Mouse (Mus musculus) intestine, embryonic 16.5 days (tissue): ENCODE measurements at regions not wholly inside any gene's neighbourhood (a gene's known extent, or its start where the extent isn't known, plus 50 kb on each side); places are given as distances from the start of the nearest gene placed in this dataset.

Experiments
- ATAC-seq: fragments of 200-750 bp; cut with Nextera tagmentation; 2 replicates; pipeline ENCODE4 v1.8.0; 2017; ENCODE audit warnings: moderate TSS enrichment, moderate library complexity
- H3K27ac ChIP-seq: fragments of 300-500 bp; sonication (generic); 2 replicates; pipeline ENCODE4 v1.5.1; 2014; ENCODE audit warnings: mild to moderate bottlenecking, low read length
- H3K27me3 ChIP-seq: fragments of 300-500 bp; sonication (generic); replicated peaks from 2 replicates; pipeline ENCODE4 v1.6.1; 2014; ENCODE audit warnings: low read length, control low read depth, mixed read lengths; ENCODE audit not compliant: control insufficient read depth, insufficient read depth
- H3K36me3 ChIP-seq: fragments of 300-500 bp; sonication (generic); 2 replicates; pipeline ENCODE4 v1.6.1; 2014; ENCODE audit warnings: low read length, control low read depth; ENCODE audit not compliant: control insufficient read depth, insufficient read depth
- H3K4me1 ChIP-seq: fragments of 300-500 bp; sonication (generic); 2 replicates; pipeline ENCODE4 v1.6.1; 2014; ENCODE audit warnings: low read length, control low read depth, mixed read lengths; ENCODE audit not compliant: control insufficient read depth, insufficient read depth
- H3K4me2 ChIP-seq: fragments of 300-500 bp; sonication (generic); 2 replicates; pipeline ENCODE4 v1.6.1; 2014; ENCODE audit warnings: low read depth, low read length, control low read depth
- H3K4me3 ChIP-seq: fragments of 300-500 bp; sonication (generic); 2 replicates; pipeline ENCODE4 v1.5.1; 2014; ENCODE audit warnings: mild to moderate bottlenecking, low read length
- H3K9ac ChIP-seq: fragments of 300-500 bp; sonication (generic); 2 replicates; pipeline ENCODE4 v1.6.1; 2014; ENCODE audit warnings: low read depth, low read length
- H3K9me3 ChIP-seq: fragments of 300-500 bp; sonication (generic); 2 replicates; pipeline ENCODE4 v1.6.1; 2016; ENCODE audit warnings: low read length, control low read depth; ENCODE audit not compliant: control insufficient read depth
- WGBS: fragments of 180-500 bp; shearing (Covaris S2); extraction: QIAGEN DNeasy Blood & Tissue Kit; methylation state at CpG from one replicate; pipeline ENCODE4 v1.1.7; 2014; 5-methylcytosine and 5-hydroxymethylcytosine counted together

- H3K9ac ChIP-seq, result no peak overlapping the region
- no peaks in the 10 kb centered on the region for H3K4me1 ChIP-seq
- no peaks in the 10 kb centered on the region for H3K27me3 ChIP-seq
- no peaks in the 10 kb centered on the region for H3K9me3 ChIP-seq
- H3K27ac ChIP-seq, result no peak overlapping the region
- no peak overlapping the region for H3K4me3 ChIP-seq
- ATAC-seq, result no peak
- no peak overlapping the region for H3K4me2 ChIP-seq
- 63% methylated on average over 9 of the region's 9 CpGs for WGBS
- no peaks in the 10 kb centered on the region for H3K36me3 ChIP-seq
Measured at GRCm38 (mm10) chr9:104496220-104496619, 50.9 kb upstream of the Cpne4 start.

GRCm38 (mm10) chr9:104490696-104491095, 56.4 kb upstream of the Cpne4 start:
- H3K36me3 ChIP-seq, result no peaks in the 10 kb centered on the region
- ATAC-seq, result no peak
- no peaks in the 10 kb centered on the region for H3K27me3 ChIP-seq
- H3K4me1 ChIP-seq, result no peaks in the 10 kb centered on the region
- no peak overlapping the region for H3K4me3 ChIP-seq
- H3K9ac ChIP-seq, result no peak overlapping the region
- H3K9me3 ChIP-seq, result no peaks in the 10 kb centered on the region
- H3K4me2 ChIP-seq, result no peak overlapping the region
- no peak overlapping the region for H3K27ac ChIP-seq

DNA sequence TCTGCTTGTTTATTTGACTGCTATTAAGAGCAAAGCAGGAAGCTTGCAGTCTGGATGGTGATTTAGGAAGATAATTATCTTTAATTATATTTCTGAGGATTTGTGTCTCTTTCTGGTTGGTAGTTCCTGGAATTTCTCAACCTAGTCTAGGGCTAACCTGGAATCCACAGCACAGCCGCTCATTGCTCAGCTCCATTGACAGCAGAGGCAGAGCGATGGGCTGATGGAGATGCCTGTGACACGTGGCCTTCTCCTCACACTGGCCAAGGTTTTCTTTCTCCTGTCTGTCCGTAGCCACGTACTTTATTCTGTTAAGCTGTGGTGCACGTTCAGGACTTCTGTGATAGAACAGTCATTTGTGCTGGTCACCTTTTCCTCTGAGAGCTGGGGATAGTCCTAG, 57.7 kb upstream of the Cpne4 start:
- WGBS, result 48% methylated on average over 6 of the region's 6 CpGs
- H3K9me3 ChIP-seq, result no peaks in the 10 kb centered on the region
- no peak for ATAC-seq

DNA sequence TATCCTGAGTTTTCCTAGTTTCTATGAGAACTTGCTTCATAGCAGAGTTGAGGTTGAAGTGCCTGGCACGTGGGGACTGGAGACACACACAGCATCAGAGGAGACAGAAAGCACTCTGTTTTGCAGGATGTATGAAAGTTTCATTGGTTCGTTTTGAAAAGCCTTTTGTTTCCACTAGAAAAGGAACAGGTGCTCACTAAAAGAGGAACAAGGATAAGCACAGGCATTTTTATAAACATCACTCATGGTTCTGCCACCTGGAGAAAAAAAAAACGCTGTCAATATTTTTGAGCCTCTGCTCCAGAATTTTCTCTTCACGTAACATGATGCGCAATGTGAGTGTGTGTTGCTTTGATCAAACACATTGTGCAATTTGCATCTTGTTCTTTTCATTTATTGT, 64.6 kb upstream of the Cpne4 start:
- Histone ChIP-seq H3K4me2 (no peak overlapping the region), H3K9ac (no peak overlapping the region), H3K4me3 (no peak overlapping the region), H3K36me3 (no peaks in the 10 kb centered on the region), H3K27ac (no peak overlapping the region), H3K4me1 (no peaks in the 10 kb centered on the region), H3K27me3 (no peaks in the 10 kb centered on the region; the same call in 1 of the 2 replicates), H3K9me3 (no peaks in the 10 kb centered on the region)
- ATAC-seq, result no peak
- 68% methylated on average over 5 of the region's 5 CpGs for whole genome bisulfite sequencing

More for the DNA sequence above, 57.7 kb upstream of the Cpne4 start:
- Histone ChIP-seq H3K4me3 (no peak overlapping the region), H3K4me1 (no peaks in the 10 kb centered on the region), H3K36me3 (no peaks in the 10 kb centered on the region), H3K9ac (no peak overlapping the region), H3K27ac (no peak overlapping the region), H3K27me3 (no peaks in the 10 kb centered on the region), H3K4me2 (no peak overlapping the region)

- no peak overlapping the region for H3K9ac ChIP-seq
- H3K9me3 ChIP-seq, result no peaks in the 10 kb centered on the region
- no peaks in the 10 kb centered on the region for H3K36me3 ChIP-seq
- H3K4me1 ChIP-seq, result no peaks in the 10 kb centered on the region
- no peak for ATAC-seq
- no peak overlapping the region for H3K27ac ChIP-seq
- H3K27me3 ChIP-seq, result no peaks in the 10 kb centered on the region; the same call in 1 of the 2 replicates
- WGBS, result 71% methylated on average over 1 of the region's 1 CpGs
- H3K4me2 ChIP-seq, result no peak overlapping the region
- H3K4me3 ChIP-seq, result no peak overlapping the region
Measured at GRCm38 (mm10) chr9:104480683-104481082, 66.4 kb upstream of the Cpne4 start.

DNA sequence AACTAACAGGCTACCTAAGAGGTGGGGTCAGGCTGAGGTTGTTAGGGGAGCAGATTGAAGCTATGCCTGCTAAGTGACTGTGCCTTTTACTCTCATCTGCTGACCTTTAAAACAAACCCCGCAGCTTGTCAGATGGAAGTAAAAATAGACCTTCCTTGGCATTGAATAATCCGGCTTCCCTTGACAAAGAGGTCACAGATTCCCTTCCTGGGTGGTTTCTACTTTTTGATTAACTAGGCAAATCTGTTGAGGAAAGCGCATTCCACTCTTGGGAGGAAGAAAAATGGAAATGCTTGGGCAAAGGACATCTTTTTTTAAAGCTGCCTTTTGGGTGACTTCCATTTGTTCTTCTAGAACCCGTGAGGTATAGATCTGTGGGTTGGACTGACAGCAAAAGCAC, 72.3 kb upstream of the Cpne4 start:
- no peak for ATAC-seq
- Histone ChIP-seq H3K4me2 (no peak overlapping the region), H3K9ac (no peak overlapping the region), H3K4me3 (no peak overlapping the region), H3K4me1 (no peaks in the 10 kb centered on the region), H3K27me3 (no peaks in the 10 kb centered on the region; the same call in 1 of the 2 replicates), H3K27ac (no peak overlapping the region), H3K36me3 (no peaks in the 10 kb centered on the region), H3K9me3 (no peaks in the 10 kb centered on the region)
- 78% methylated on average over 4 of the region's 4 CpGs for WGBS

GRCm38 (mm10) chr9:104467238-104467637, 79.8 kb upstream of the Cpne4 start:
- ATAC-seq, result no peak
- 63% methylated on average over 1 of the region's 1 CpGs for WGBS
- H3K4me2 ChIP-seq, result no peak overlapping the region

DNA sequence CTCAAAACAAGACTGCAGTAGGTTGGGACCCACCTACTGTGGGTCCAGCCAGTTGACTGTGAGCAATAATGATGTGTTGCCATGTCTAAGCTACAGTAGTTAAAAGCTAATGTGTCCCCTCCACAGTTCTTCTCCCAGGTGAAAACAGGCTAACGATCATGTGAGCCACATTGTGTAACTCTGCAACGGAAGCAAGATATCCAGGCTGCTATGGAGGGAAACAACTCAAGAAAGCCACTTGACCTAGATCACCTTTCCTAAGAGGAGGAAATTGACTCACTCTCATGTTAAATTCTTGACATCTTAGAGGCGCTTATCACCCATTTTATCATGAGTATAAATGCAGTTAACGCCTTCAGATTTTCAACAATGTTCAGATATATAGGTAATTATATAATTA, 83.4 kb upstream of the Cpne4 start:
- H3K27me3 ChIP-seq, result no peaks in the 10 kb centered on the region
- ATAC-seq, result no peak
- H3K36me3 ChIP-seq, result no peaks in the 10 kb centered on the region
- no peaks in the 10 kb centered on the region for H3K4me1 ChIP-seq
- H3K27ac ChIP-seq, result no peak overlapping the region
- H3K9me3 ChIP-seq, result no peaks in the 10 kb centered on the region
- no peak overlapping the region for H3K4me2 ChIP-seq
- WGBS, result 80% methylated on average over 4 of the region's 4 CpGs
- no peak overlapping the region for H3K9ac ChIP-seq
- no peak overlapping the region for H3K4me3 ChIP-seq

More at GRCm38 (mm10) chr9:104467238-104467637, 79.8 kb upstream of the Cpne4 start:
- no peaks in the 10 kb centered on the region for H3K9me3 ChIP-seq
- no peak overlapping the region for H3K9ac ChIP-seq
- no peaks in the 10 kb centered on the region for H3K4me1 ChIP-seq
- no peaks in the 10 kb centered on the region for H3K36me3 ChIP-seq
- no peak overlapping the region for H3K27ac ChIP-seq
- no peaks in the 10 kb centered on the region for H3K27me3 ChIP-seq
- no peak overlapping the region for H3K4me3 ChIP-seq

DNA sequence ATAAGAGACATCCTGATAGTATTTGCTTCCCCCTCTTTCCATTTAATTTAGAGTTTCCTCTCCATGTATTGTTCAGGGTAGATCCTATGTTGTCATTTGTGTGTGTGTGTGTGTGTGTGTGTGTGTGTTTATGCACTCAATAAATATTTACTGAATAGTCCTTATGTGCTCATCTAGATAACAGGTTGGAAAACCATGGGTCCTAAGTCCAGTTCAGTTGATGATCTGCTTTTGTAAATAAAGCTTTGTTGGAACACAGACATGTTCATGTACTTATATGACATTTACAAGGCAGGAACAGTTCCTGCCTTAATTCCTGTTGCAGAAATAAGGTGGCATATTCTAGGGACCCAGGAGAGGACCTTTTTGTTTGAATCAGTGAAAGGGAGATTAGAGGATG, 87.0 kb upstream of the Cpne4 start:
- Histone ChIP-seq H3K27me3 (no peaks in the 10 kb centered on the region; the same call in 1 of the 2 replicates), H3K4me3 (no peak overlapping the region), H3K4me1 (no peaks in the 10 kb centered on the region), H3K27ac (no peak overlapping the region), H3K36me3 (no peaks in the 10 kb centered on the region), H3K9ac (no peak overlapping the region), H3K4me2 (no peak overlapping the region), H3K9me3 (no peaks in the 10 kb centered on the region)
- no peak for ATAC-seq

DNA sequence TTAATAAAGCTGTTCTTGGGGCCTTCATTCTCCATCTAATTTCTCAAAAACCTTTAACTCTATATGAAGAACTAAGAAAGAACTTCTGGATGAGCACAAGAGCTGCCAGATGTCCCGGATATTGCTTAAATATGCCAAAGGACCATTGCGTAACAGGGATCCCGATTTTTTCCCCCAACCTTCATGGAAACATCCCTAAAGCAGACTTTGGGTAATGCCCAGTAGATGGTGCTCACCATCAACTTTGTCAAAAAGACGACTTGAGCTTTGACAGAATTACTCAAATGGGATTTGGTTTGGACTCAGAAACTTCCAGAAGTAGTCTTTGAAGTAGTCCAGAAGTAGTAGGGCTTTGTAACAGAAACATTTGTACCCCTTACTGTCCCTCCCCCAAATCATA, 89.5 kb upstream of the Cpne4 start:
- Histone ChIP-seq H3K27me3 (no peaks in the 10 kb centered on the region; the same call in 1 of the 2 replicates), H3K27ac (no peak overlapping the region), H3K36me3 (no peaks in the 10 kb centered on the region), H3K4me3 (no peak overlapping the region), H3K9me3 (no peaks in the 10 kb centered on the region), H3K4me1 (no peaks in the 10 kb centered on the region), H3K4me2 (no peak overlapping the region), H3K9ac (no peak overlapping the region)
- 34% methylated on average over 4 of the region's 4 CpGs for WGBS
- no peak for ATAC-seq
